Mouse (Mus musculus) heart, postnatal 10 days (tissue): ENCODE data around the gene Pnpla1. TPM values are rescaled to one million over a fixed set of nuclear protein-coding genes. Genes with fewer than 3 reads are reported as not detected.

Experiments used
- DNase-seq, 2 experiments: peaks; one replicate each; pipeline ENCODE4 v3.0.0; 2021
- intact Hi-C: fragments of 180-260 bp; cut with DNase I; formaldehyde crosslinking; loops from one replicate; pipeline ENCODE4 v1.15.1; 2025
- total RNA-seq, 2 experiments: library from RNA; stranded (reverse); gene quantifications; 2 replicates each; pipeline ENCODE4 v1.2.3; 2021

Gene Pnpla1
- total RNA-seq, 2 experiments from 2014 or later: not detected

DNA sequence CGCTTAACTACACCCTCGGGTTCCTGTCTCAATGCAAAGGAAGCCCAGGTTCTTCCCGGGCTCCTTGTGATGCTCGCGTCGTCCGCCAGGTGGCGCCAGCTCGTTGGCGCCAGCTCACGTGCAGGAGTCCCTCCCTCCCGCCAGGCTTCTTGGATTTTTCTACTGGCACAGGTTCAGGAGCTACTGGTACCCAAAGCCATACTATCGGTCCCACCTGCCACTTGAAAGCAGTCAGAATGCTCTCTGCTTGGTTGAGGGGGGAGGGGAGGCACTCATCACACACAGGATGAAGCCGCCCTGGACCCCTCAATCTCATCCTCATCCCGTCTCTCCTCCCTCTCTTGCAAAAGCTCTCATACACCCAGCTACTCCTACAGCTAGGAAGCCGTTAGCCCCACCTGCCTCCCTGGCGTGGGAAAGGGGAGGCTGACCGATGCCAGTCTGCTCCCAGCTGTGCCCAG lies 21.8 kb downstream of the Pnpla1 start:
- peak; percentile 74 to 85 for DNase-seq
- intact Hi-C loops: loop anchor here (5.0 kb wide), 1 partner anchor 188 kb away; the partner anchor contains the start of genes Mapk14 and Slc26a8

DNA sequence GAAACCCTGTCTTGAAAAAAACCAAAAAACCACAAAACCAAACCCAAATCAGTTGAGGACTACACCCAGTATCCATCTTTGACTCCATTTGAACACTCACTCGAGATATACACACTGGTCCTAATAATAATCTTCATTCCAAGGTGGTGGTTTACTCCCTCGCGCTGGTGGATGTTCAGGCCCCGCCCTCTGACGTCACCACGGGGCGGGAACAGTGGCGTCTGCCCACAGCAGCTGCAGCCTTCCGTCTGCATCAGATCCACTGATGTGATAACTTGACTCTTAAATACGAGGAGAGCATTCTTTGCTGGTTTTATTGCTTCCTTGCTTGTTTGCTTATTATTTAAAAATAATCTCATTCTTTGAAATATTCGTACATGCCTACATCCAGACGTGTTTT lies 24.1 kb downstream of the Pnpla1 start:
- intact Hi-C loops: no loop called here
- peak; percentile 46 to 71 for DNase-seq

DNA sequence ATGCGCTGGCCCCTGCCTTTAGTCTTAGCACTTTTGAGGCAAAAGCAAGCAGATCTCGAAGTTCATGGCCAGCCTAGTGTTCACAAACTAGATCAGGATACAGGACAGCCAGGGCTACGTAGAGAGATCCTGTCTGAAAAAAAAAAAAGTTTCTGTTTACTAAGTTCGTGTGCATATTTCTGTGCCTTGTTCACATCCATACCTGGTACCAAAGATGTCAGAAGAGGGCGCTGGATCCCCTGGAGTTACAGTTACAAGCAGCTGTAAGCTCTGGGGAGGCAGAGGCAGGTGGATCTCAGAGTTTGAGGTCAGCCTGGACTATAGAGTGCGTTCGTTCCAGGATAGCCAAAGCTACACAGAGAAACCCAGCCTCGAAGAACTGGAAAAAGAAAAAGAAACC lies 24.6 kb downstream of the Pnpla1 start:
- no peak for DNase-seq
- intact Hi-C loops: no loop called here

DNA sequence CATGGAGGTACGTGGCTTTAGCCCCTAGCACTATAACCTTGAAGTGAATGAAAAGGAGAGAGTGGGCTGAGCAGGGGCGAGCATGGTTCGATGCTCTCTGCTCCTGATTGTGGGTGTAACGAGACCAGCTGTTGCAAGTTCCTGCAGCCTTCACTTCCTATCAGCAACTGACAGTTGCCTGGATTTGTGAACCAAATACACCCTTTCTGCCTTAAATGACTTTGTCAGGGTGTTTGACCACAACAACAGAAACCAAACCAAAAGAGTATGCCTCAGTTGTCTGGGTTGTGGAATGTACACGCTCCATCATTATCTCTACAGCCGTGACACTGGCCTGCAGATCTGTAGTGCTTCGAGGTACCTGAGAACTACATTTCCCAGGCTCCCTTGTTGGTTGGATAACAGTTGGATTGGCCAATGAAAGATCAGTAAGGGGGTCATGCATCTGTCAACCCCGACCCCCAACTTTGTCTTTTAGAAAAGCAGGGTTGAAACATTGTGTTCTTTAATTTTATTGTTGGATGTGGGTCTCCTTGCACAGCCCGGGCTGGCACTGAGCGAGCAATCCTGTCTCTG lies 25.8 kb downstream of the Pnpla1 start:
- intact Hi-C loops: no loop called here
- no peak for DNase-seq

DNA sequence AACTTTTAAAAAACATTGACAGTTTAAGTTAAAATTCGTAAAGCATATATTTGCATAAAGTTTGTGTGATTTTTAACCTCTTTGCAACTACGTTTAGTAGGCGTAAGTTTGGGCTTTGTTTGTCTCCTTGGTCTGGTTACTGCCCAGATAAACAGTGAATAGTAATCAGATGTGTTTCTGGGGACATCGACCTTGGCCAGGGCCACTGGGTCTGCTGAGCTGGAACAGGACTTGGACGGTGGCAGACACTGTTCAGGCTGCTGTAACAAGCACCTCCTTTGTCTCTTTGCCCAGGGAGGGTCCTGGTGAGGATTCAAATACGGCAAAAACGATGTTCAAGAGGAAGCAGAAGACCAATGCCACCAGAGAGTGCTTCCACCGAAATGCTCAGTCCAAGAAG lies 27.0 kb downstream of the Pnpla1 start:
- intact Hi-C loops: no loop called here

DNA sequence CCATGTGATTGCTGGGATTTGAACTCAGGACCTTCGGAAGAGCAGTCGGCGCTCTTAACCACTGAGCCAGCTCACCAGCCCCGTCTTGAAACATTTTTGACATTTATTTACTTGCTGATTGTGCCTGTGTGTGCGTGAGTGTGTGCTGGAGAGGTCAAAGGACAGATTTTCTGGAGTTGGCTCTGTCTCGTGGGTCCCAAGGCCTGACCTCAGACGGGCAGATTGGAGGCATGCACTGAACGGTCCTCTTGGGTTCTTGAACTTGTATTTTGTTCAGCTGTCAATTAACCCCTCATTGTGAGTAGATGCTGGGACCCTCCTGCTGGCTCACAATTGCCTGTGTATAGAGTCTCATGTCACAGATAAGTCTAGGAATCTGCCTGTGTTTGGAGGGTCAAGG lies 28.1 kb downstream of the Pnpla1 start:
- no peak for DNase-seq
- intact Hi-C loops: no loop called here

More for the DNA sequence above, 27.0 kb downstream of the Pnpla1 start:
- DNase-seq: no peak

DNA sequence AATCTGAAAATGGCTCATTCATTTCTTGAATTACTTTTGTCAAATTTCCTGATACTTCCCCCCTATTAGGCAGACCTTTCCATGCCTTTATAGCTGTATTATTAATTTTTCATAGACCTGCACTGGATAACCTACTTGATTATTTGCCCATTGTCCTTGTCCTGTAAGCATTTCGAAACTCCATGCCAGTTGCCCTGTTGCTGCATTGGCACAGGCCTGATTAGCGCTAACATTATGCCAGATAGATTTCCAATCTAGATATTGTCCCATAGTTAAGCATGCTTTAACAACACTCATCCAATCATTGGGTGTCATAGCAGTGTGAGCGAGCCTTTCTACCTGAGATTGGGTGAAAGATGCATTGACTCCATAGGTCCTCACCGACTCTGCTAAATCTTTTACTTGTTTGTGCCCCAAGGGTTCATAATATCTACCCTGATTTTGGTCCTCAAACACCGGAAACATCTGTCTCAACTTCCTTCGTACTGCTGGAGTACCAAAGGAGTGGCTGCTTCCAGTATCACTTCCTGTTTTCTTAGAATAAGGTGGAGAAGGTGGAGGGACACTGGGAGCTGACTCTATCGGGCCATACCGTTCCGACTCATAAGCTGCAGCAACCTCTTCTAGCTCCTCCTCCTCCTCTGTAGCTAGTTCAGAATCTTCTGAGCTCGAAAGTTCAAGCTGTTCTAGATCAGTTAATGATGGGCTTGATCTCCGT lies 36.0 kb downstream of the Pnpla1 start:
- no peak for DNase-seq
- intact Hi-C loops: no loop called here

DNA sequence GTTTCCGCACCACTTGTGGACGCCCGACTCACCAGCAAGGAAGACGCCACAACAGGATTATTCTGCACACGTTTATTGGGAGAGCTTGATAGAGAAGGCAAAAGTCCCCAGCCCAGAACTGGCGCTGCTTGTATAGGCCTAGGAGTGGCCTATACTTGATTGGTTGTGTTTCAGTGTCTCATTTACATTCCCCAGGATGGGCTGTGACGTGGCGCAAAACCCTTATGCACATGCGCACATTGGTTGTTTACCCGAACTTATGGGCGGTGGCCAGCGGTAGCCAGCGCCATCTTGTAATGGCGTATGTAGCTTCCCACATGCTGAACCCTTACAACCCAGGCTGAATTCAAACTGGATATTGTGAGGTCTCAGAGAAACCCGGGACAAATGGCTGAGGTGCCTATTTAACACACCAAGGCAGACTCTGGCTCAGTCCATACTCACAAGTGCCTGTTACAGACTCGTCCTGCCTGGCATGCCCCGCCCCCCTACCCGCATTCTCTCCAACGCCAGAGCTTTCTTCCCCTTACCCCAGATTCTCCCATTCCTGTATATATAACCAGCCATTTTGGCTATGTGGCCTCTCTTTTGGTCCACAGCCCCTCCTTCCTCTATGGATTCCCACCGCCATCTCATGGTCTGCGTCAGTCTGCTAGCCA lies 37.1 kb downstream of the Pnpla1 start:
- no peak for DNase-seq
- intact Hi-C loops: no loop called here

DNA sequence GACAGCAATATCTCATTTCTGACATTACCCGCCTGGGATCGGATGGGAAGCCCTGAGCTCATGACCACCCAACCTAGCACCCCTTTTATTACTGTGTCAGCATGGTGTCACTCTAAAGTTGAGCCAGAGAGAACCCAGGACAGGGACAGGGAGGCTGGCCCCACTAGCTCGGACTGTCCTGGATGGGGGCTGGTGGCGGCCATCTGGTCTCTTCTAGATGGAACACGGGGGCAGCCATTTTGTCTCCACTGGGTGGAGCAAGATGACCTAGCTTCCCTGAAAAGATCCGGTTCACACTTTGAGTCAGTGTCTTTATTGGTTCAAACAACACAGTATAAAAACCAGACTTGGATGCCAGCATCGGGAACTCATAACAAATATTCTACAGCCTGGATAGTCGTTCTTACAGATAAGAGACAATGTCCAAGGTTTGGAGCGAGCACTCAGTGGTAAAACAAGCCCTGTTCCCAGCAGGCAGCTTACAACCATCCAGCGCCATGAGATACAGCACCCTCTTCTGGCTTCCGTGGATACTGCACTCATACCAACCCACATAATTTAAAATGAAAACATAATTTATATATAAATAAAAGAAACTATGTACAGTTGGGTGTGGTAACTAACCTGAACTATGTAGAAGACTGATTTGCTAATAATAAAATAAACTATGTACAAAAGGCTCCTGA lies 38.0 kb downstream of the Pnpla1 start:
- intact Hi-C loops: no loop called here
- DNase-seq: no peak

DNA sequence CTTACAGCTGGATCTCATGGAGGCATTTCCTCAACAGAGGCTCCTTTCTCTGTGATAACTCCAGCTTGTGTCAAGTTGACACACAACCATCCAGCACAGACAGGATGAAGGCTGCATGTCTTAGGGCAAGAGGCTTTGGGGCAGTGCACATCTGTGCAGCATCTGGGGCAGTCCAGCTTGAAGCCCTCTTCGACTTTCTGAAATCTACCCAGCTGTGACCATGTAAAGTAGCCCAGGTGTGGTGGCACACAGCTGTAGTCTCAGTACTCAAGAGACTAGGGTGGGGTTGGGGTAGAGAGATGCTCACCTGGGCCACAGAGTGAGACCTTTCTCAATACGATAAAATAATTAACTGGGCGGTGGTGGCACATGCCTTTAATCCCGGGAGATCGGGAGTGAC lies 39.6 kb downstream of the Pnpla1 start:
- intact Hi-C loops: no loop called here
- DNase-seq: no peak

DNA sequence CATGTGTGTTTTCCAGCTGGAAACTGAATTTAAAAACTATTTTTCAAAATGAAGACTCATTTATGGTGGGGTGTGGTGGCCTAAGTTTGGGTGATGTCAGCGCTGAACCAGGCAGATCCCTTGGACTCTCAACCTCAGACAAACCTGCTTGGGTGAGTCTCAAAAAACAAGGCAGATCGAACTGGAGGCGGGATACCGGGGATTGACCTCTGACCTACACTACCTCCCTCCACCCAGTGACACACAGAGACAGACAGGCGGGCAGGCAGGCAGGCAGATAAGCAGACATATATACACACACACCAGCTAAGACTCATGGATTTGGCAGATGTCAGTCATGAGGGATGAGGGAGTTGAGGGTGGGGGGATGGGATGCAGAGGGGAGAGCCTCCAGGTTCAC lies 40.0 kb downstream of the Pnpla1 start:
- DNase-seq: no peak
- intact Hi-C loops: no loop called here

DNA sequence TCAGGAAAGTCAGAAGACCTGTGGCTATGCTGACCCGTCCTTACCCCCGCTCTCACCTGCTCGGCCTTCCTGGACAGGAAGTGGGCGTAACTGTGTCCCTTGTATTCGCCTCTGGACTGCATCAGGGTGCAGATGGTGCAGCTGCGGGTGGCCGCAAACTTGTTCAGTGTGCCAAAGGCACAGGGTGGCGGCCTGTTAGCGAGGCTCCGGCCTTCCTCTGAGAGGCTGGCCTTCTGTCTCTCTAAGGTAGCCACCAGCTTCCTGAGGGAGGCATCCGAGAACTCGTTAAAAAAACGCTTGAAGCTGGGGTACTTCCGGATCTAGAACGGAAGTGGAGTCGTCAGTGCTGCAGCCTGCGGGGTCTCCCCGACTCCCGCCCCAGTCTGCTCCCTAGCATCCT lies 41.2 kb downstream of the Pnpla1 start:
- intact Hi-C loops: no loop called here
- no peak for DNase-seq

DNA sequence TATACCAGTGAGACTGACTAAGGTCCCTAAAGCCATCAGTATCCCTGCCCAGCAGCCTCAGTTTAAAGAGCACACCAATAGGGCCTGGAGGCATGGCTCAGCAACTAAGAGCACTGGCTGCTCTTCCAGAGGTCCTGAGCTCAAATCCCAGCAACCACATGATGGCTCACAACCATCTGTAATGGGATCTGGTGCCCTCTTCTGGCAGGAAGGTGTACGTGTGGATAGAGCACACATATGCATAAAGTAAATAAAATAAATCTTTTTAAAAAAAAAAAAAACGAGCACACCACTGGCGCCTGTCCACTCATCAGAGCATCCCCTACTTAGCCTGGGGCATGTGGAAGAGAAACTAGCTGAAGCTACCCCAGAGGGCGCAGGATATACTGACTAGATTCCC lies 43.3 kb downstream of the Pnpla1 start:
- DNase-seq: no peak
- intact Hi-C loops: no loop called here

DNA sequence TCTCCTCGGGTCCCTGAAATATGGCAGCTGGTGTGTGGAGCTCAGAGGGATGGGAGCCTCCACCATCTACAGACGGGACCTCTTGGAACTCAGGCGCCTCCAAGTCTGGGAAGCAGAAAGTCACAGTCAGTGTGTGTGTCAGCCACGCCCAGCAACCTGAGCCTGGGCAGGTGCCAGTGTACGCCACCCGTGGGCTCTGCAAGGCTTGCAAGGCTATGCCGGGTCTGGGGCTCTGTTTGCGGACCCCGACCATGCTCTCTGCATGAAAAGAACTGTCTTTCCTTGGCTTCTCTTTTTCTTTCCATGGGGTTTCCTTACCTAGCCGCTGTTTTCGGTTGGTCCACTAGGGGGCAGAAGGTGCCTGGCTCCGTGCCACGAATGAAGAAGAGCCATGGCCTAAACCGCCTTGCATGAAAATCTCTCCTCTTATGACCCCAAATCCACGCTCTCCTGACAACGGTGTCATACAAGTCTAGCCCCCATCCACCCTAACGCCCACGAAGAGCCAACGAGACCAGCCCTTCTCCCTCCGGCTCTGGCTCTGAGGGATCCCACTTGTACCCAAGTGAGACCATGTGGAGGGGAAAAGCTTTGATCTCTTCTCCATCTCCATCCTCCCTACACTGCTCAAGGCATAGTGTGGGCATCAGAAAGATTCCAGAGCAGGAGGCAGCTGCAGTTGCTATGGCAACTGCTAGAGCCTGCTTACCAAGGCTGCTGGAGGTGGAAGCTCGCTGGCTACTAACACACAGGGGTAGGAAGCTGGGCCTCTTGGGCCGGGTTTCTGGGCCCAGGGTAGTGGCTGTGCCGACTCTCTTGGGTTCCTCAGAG lies 46.5 kb downstream of the Pnpla1 start:
- peak; percentile 65 to 86 for DNase-seq
- intact Hi-C loops: loop anchor here (2.0 kb wide), 1 partner anchor 22 kb away; no protein-coding TSS in a partner anchor

DNA sequence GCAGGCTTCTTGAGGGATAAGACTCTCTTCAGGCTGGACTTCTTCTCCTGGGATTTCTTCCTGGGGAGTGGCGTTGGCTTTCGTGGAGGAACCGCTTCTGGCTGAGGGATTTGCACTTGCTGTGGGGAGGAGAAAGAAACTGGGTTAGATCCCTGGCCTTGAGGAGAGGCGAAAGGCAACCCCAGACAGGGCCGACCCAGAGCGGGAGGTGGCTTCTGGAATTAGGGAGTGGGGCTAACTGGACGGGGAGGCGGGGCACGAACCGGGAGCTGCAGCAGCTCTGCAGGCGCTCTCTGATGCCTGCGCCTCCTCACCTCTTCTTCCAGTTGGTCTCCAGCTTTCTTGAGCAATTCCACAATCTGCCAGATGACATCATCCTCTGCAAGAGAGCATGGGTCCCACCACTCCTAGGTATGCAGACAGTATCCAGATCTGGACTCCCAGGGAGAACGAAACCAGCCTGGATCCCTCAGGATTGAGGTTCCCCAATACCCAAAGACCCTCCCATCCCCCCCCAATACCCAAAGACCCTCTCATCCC lies 47.2 kb downstream of the Pnpla1 start:
- DNase-seq: no peak
- intact Hi-C loops: loop anchor here (2.0 kb wide), 1 partner anchor 21 kb away; no protein-coding TSS in a partner anchor

DNA sequence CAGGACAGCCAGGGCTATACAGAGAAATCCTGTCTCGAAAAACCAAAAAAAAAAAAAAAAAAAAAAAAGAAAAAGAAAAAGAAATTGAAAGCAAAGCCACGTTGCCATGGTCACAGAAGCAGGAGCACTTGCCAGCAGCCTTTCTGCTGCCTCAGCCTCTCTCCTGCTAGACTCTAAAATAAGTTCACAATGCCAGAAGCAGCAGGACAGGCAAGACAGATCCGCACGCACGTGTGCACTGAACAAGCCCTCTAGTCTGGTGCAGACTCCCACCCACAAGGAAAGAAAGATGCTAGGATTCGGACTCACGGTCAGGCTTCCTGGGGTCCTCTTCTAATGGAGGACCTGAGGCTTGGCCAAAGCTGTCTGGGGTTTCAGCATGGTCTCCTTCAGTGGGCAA lies 49.7 kb downstream of the Pnpla1 start:
- no peak for DNase-seq

DNA sequence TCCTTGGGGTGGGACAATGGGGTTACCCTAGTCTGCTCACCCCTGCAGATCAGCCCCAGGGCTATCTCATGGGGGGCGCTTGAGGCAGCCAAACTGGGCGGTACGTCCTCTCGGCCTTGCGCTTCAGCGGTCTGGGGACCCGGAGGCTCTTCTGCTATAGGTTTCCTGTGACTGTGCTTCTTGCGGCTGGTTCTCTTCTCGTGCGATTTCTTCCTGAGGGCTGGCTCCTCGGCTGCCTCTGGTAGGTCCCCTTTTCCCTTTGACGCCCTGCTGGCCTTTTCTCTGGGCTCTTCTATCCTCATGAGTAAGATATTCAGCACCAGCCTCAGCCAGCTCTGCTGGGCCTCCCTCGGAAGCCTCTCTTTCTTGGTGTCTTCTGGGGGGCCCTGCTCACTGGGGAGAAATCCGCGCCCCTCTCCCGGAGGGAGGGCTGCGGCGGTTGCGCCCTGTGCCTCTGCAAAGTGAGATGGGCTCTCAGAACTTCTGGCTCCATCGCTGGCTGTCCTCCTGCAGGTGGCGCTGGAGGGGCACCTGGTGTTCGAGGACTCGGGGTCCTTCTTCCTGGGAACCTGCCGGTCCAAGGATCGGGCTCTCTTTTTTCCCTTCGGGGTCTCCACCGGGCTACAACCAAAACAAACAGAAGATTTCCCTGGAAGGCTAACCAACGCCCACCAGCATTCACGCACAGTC lies 51.2 kb downstream of the Pnpla1 start:
- peak; percentile 59 to 75 for DNase-seq
- intact Hi-C loops: no loop called here

More for the DNA sequence above, 49.7 kb downstream of the Pnpla1 start:
- intact Hi-C loops: no loop called here

DNA sequence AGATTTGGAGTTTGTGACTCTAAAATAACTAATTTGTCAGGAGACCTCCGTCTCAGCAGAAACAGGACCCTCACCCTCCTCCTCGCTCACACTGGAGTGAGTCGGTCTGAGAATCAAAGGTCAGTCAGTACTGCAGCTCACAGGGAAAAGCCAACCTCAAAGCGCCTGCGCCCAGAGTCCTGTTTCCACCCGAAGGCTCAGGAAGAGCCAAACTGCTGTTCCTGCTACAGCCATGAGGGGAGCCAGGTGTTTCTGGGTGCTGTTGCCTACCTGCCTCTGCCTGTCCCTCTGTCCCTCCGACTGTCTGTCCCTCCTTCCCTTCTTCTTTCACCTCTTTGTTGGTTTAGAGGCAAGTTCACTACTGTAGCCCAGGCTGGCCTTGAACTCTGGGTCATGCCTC lies 51.9 kb downstream of the Pnpla1 start:
- no peak for DNase-seq
- intact Hi-C loops: no loop called here

DNA sequence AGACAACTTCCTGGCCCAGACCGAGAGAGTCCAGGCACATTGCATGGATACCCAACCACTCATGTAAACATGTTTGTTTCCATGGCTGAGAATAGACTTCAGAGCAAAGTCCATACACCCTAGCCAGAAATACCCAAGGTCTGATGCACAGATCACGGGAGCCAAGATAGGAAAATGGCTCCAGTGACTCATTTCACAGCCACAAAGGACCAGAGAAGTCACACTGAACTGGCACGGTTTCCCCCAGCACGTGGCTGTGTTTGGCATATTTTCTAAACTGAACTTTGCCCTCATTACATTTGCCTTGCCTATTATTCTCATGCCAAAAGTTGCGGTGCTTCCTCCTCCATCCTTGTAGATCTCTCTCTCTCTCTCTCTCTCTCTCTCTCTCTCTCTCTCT lies 55.0 kb downstream of the Pnpla1 start:
- peak; percentile 57 to 61 for DNase-seq
- intact Hi-C loops: no loop called here

DNA sequence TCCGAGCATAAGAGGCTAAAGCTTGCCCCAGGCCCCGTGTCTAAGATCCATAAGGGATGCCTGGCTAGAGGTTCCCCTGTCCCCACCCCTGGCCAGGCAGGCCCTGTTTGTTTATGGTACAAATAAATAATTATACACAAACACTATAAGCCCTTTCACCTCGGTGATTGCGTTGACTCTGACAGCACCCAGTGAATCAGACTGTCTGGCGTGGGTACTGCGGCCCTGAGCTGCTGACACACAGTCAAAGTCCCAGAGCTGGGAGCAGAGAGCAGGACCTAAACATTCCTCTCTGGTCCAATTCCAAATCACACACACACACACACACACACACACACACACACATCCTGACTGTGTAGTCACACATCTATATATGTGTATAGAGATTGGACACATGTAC lies 55.7 kb downstream of the Pnpla1 start:
- intact Hi-C loops: no loop called here
- DNase-seq: no peak
